Mouse (Mus musculus) C2C12 (cell line): ENCODE measurements around the gene Nenf. TPM values are rescaled to one million over a fixed set of nuclear protein-coding genes. Genes with fewer than 3 reads are reported as not detected.
A peak's percentile ranks its signal among the peaks of the same experiment; 100 is the strongest.

Experiments used
- H3K27me3 ChIP-seq: one replicate; pipeline ENCODE4 v1.6.1; 2011; ENCODE audit not compliant: control insufficient read depth, insufficient read depth, insufficient read length
- H3K36me3 ChIP-seq: one replicate; pipeline ENCODE4 v1.6.1; 2011; ENCODE audit not compliant: control insufficient read depth, insufficient read depth
- H3K4me3 ChIP-seq: one replicate; pipeline ENCODE4 v1.5.1; 2011; ENCODE audit warnings: mild to moderate bottlenecking, control low read depth; ENCODE audit not compliant: poor library complexity, insufficient read depth, severe bottlenecking
- H3K79me2 ChIP-seq: one replicate; pipeline ENCODE4 v1.6.1; 2011; ENCODE audit not compliant: control insufficient read depth, insufficient read depth
- H3K79me3 ChIP-seq: one replicate; pipeline ENCODE4 v1.6.1; 2011; ENCODE audit warnings: low read depth, control low read depth
- H3ac ChIP-seq: one replicate; pipeline ENCODE3; 2011; ENCODE audit warnings: low read depth; ENCODE audit not compliant: control insufficient read depth, insufficient read length
- CEBPB ChIP-seq: IDR thresholded peaks from one replicate; pipeline ENCODE4 v1.6.1; 2011; ENCODE audit warnings: low read depth, mild to moderate bottlenecking, control low read depth, moderate library complexity
- CTCF ChIP-seq: IDR thresholded peaks from one replicate; pipeline ENCODE4 v1.5.1; 2011; ENCODE audit not compliant: control insufficient read depth, insufficient read depth, insufficient read length
- FOSL1 ChIP-seq: IDR thresholded peaks from one replicate; pipeline ENCODE4 v1.8.0; 2011; ENCODE audit warnings: mild to moderate bottlenecking, low read length; ENCODE audit not compliant: poor library complexity, insufficient read depth, severe bottlenecking
- MAX ChIP-seq: IDR thresholded peaks from one replicate; pipeline ENCODE4 v1.6.1; 2011; ENCODE audit warnings: mild to moderate bottlenecking, control low read depth
- MYOD1 ChIP-seq: IDR thresholded peaks from one replicate; pipeline ENCODE4 v1.6.1; 2011; ENCODE audit warnings: low read depth; ENCODE audit not compliant: control insufficient read depth, insufficient read length
- MYOG ChIP-seq: IDR thresholded peaks from one replicate; pipeline ENCODE4 v1.6.1; 2011; ENCODE audit not compliant: control insufficient read depth, insufficient read length; ENCODE audit errors: extremely low read depth
- USF1 ChIP-seq: IDR thresholded peaks from one replicate; pipeline ENCODE4 v1.6.1; 2011; ENCODE audit warnings: low read depth, mild to moderate bottlenecking, control low read depth, moderate library complexity
- polyA plus RNA-seq: library from polyadenylated mRNA; unstranded; fragments of >200 nt; fragmentation: generic; extraction: Trizol; gene quantifications from one replicate; pipeline ENCODE4 v1.2.1, GENCODE M21; 2012; ENCODE audit warnings: missing spikeins

Gene Nenf
- polyA plus RNA-seq, 1 experiment = 98.5 TPM

DNA sequence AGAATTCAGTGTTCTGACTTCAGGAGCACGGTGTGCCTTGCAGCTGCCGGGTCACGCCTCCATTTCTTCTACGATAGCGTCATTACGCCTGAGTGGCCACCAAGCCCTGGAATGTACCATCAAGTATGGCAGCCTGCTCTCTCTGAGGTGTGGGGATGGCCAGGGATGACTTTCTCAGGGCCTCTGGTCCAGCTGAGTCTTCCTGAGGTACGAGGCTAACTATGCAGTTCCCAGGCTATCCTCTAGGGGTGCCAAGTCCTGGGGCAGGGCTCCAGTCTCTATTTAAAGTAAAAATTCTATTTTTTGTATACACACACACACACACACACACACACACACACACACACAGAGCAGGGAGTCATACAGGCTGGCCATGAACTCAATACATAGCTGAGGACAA, 12.4 kb downstream of the Nenf start:
- H3K79me2 ChIP-seq = no peaks in the 10 kb centered on the region
- no peaks in the 10 kb centered on the region for H3K27me3 ChIP-seq
- TF ChIP-seq CEBPB (no peak), CTCF (peak; percentile 9)

GRCm38 (mm10) chr1:191304216-191304615, 13.8 kb downstream of the Nenf start:
- no peaks in the 10 kb centered on the region for H3K36me3 ChIP-seq
- no peaks in the 10 kb centered on the region for H3K79me2 ChIP-seq
- no peaks in the 10 kb centered on the region for H3K79me3 ChIP-seq
- TF ChIP-seq CEBPB = no peak
- TF ChIP-seq MYOG = no peak
- no peak for TF ChIP-seq CTCF
- TF ChIP-seq USF1 = no peak
- TF ChIP-seq FOSL1 = no peak
- TF ChIP-seq MAX = no peak
- no peak for TF ChIP-seq MYOD1
- H3K4me3 ChIP-seq = no peak overlapping the region
- H3K27me3 ChIP-seq = no peaks in the 10 kb centered on the region
- H3ac ChIP-seq = no peak overlapping the region

More for the DNA sequence above, 12.4 kb downstream of the Nenf start:
- H3ac ChIP-seq = no peak overlapping the region
- no peaks in the 10 kb centered on the region for H3K79me3 ChIP-seq
- H3K36me3 ChIP-seq = no peaks in the 10 kb centered on the region
- no peak overlapping the region for H3K4me3 ChIP-seq

GRCm38 (mm10) chr1:191303736-191304135, 14.3 kb downstream of the Nenf start:
- H3K79me3 ChIP-seq = no peaks in the 10 kb centered on the region
- H3K79me2 ChIP-seq = no peaks in the 10 kb centered on the region
- TF ChIP-seq MAX (no peak), MYOD1 (no peak), FOSL1 (no peak), MYOG (no peak), CTCF (no peak), USF1 (no peak), CEBPB (no peak)
- H3ac ChIP-seq = no peak overlapping the region
- H3K36me3 ChIP-seq = no peaks in the 10 kb centered on the region
- no peak overlapping the region for H3K4me3 ChIP-seq
- H3K27me3 ChIP-seq = no peaks in the 10 kb centered on the region

DNA sequence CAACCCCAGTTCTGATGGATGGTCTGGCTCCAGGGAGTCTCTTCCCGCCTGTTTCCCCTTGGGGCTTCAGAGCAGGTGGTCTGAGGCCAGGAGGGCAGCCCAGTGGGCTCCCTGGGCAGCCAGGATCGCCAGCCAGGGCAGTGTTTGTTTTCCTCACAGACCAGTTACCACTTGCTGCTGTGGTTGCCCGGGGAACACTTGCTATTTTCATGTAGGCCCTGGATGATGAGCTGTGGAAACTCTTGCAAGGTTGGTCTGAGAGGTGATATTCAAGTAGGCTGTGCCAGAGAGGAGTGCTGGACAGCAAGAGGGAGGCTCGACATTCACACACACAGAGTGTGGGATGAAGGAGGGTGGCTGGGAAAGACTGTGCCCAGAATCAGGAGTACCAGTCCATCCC, 16.1 kb downstream of the Nenf start:
- no peak overlapping the region for H3ac ChIP-seq
- no peaks in the 10 kb centered on the region for H3K27me3 ChIP-seq
- H3K79me3 ChIP-seq = no peaks in the 10 kb centered on the region
- TF ChIP-seq CTCF = no peak
- no peak for TF ChIP-seq FOSL1
- TF ChIP-seq USF1 = no peak
- TF ChIP-seq CEBPB = no peak
- no peak for TF ChIP-seq MYOD1
- no peaks in the 10 kb centered on the region for H3K79me2 ChIP-seq
- no peaks in the 10 kb centered on the region for H3K36me3 ChIP-seq
- H3K4me3 ChIP-seq = no peak overlapping the region

DNA sequence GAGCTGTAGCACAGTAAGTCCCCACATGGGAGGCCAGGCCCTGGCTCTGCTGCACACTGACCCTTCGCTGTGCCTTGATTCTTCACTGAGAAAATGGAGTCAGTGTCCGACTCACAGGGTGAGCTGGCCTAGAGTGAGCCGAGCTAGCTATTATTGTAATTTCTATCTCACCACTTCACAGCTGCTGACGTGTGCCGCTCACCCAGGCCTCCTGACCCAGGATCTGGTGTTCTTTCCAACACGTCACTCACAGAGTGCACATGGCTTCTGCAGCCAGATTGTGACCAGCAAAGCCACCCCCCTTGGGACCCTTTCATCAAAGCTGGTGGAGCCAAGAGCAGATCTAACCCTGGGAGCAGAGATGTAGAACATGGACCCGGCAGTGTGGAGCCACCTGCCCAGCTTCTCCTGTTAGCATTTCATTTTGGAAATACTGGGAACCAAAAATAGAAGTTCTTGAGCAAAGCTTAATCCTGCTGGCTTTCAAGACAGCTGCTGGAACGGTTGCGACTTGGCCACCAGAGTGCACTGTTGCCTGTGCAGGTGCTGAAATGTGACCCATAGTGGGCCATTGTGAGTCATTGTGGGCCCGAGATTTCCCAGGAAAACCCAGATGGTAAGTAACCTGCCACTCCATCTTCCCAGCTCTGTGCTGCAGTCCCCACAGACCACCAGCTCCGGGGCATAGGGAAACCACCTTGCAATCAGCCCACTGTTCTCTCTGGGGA, 18.6 kb downstream of the Nenf start:
- Histone ChIP-seq H3K79me2 (no peaks in the 10 kb centered on the region), H3K4me3 (no peak overlapping the region), H3K36me3 (no peaks in the 10 kb centered on the region), H3K27me3 (no peaks in the 10 kb centered on the region), H3ac (no peak overlapping the region), H3K79me3 (no peaks in the 10 kb centered on the region)
- no peak for TF ChIP-seq MAX
- TF ChIP-seq MYOD1 = peak; percentile 54
- peak; percentile 59 for TF ChIP-seq CTCF

DNA sequence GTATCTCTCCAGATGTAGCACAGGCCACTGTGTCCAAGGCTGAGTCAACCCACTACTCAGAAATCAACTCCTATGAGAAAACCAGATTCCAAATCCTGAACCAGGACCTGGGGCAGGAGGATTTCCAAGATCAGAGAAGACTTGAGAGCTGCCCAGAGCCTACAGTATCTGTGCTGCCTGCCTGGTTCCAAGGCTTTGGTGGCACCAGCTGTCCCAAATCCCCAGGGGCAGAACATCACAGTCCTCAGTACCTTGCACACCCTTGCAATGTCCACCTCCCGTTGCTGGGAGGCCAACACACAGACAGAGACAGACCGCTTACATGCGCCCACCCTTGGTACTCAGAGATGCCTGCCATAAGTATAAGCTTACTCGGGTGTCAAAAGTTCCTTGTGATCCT, 19.7 kb downstream of the Nenf start:
- Histone ChIP-seq H3K79me3 (no peaks in the 10 kb centered on the region), H3K36me3 (no peaks in the 10 kb centered on the region), H3K27me3 (no peaks in the 10 kb centered on the region), H3K4me3 (no peak overlapping the region), H3K79me2 (no peaks in the 10 kb centered on the region), H3ac (no peak overlapping the region)
- TF ChIP-seq FOSL1 (no peak), CTCF (no peak), MYOD1 (no peak)

- no peaks in the 10 kb centered on the region for H3K36me3 ChIP-seq
- no peak overlapping the region for H3K4me3 ChIP-seq
- no peaks in the 10 kb centered on the region for H3K79me2 ChIP-seq
- no peak overlapping the region for H3ac ChIP-seq
- TF ChIP-seq MYOD1 = no peak
- no peak for TF ChIP-seq FOSL1
- no peak for TF ChIP-seq CEBPB
- H3K27me3 ChIP-seq = no peaks in the 10 kb centered on the region
- H3K79me3 ChIP-seq = no peaks in the 10 kb centered on the region
Measured at GRCm38 (mm10) chr1:191296445-191296844, 21.5 kb downstream of the Nenf start.
